Mouse (Mus musculus) G1E (cell line): Measurements from ENCODE around the gene Stk25.

Experiments used
- CTCF ChIP-seq: IDR thresholded peaks from 2 replicates; pipeline ENCODE4 v1.5.1; 2012; ENCODE audit warnings: low read depth, low read length, inconsistent platforms, mixed read lengths
- GATA1 ChIP-seq: IDR thresholded peaks from 2 replicates; pipeline ENCODE4 v1.6.1; 2012; ENCODE audit warnings: borderline replicate concordance, low read length, inconsistent platforms, mixed read lengths
- TAL1 ChIP-seq: conservative IDR thresholded peaks from 2 replicates; pipeline ENCODE4 v1.6.1; 2012; ENCODE audit warnings: low read depth, low read length, inconsistent platforms, mixed read lengths

DNA sequence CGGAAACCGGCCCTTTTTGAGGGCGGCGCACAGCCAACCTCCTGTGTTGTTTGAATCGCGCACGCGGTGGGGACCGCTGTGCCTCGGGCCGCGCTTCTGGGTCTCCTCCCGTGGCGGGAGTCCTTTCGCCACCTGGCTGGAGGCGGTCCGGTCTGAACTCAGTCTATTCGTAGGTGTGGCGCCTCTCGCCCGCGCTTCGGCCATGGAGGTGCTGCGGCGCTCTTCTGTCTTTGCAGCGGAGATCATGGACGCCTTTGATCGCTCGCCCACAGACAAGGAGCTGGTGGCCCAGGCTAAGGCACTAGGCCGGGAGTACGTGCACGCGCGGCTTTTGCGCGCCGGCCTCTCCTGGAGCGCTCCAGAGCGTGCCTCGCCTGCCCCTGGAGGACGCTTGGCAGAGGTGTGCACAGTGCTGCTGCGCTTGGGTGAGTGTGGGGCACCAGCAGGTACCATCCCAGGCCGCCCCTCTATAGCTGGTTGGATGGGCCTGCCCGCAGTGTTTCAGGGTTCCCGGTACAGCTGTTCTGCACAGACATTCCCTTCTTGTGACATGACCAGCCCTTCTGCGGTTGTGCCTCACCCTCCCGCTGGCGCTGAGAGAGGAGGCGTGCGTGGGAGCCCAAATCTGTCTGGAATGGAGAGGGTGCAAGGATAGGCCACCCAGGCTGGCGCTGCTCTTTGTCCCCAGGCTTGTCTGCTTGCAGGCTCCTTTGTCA lies 27.9 kb upstream of the Stk25 start:
- TF ChIP-seq CTCF (no peak), TAL1 (no peak), GATA1 (no peak)
